Mouse (Mus musculus) stomach, embryonic 16.5 days (tissue): ENCODE measurements around the gene Psg20. TPM values are rescaled to one million over a fixed set of nuclear protein-coding genes. Genes with fewer than 3 reads are reported as not detected.
"Not testable (repeated sequence)": the region's sequence is repeated elsewhere in the genome, so short reads cannot be mapped to it uniquely, and the experiment has no call there.

Source experiments
- ATAC-seq: fragments of 200-750 bp; cut with Nextera tagmentation; 2 replicates; pipeline ENCODE4 v1.8.0; 2017; ENCODE audit warnings: moderate number of reproducible peaks, moderate TSS enrichment; ENCODE audit not compliant: insufficient read depth, low FRiP score
- H3K27ac ChIP-seq: fragments of 300-500 bp; sonication (generic); 2 replicates; pipeline ENCODE4 v1.5.1; 2014; ENCODE audit warnings: low read length
- H3K27me3 ChIP-seq: fragments of 300-500 bp; sonication (generic); 2 replicates; pipeline ENCODE4 v1.6.1; 2014; ENCODE audit warnings: low read length, control low read depth, mixed read lengths; ENCODE audit not compliant: control insufficient read depth, insufficient read depth
- H3K36me3 ChIP-seq: fragments of 300-500 bp; sonication (generic); 2 replicates; pipeline ENCODE4 v1.6.1; 2014; ENCODE audit warnings: low read length; ENCODE audit not compliant: control insufficient read depth, insufficient read depth
- H3K4me1 ChIP-seq: fragments of 300-500 bp; sonication (generic); 2 replicates; pipeline ENCODE4 v1.6.1; 2014; ENCODE audit warnings: low read length, control low read depth, mixed read lengths; ENCODE audit not compliant: control insufficient read depth, insufficient read depth
- H3K4me2 ChIP-seq: fragments of 300-500 bp; sonication (generic); 2 replicates; pipeline ENCODE4 v1.6.1; 2014; ENCODE audit warnings: low read depth, low read length, mixed read lengths
- H3K4me3 ChIP-seq: fragments of 300-500 bp; sonication (generic); replicated peaks from 2 replicates; pipeline ENCODE4 v1.5.1; 2014; ENCODE audit warnings: mild to moderate bottlenecking, low read length
- H3K9ac ChIP-seq: fragments of 300-500 bp; sonication (generic); 2 replicates; pipeline ENCODE4 v1.6.1; 2014; ENCODE audit warnings: low read length
- H3K9me3 ChIP-seq: fragments of 300-500 bp; sonication (generic); replicated peaks from 2 replicates; pipeline ENCODE4 v1.6.1; 2016; ENCODE audit warnings: low read length, control low read depth; ENCODE audit not compliant: control insufficient read depth
- WGBS: fragments of 180-500 bp; shearing (Covaris S2); extraction: QIAGEN DNeasy Blood & Tissue Kit; methylation state at CpG from one replicate; pipeline ENCODE4 v1.1.7; 2014; 5-methylcytosine and 5-hydroxymethylcytosine counted together
- polyA plus RNA-seq: library from polyadenylated mRNA; unstranded; fragments of >200 nt; fragmentation: Nextera tagmentation; extraction: Ambion mirVana; gene quantifications from 2 replicates; pipeline ENCODE4 v1.2.1, GENCODE M21; 2015

The Psg20 gene
- polyA plus RNA-seq, 1 experiment from 2014 or later: not detected

DNA sequence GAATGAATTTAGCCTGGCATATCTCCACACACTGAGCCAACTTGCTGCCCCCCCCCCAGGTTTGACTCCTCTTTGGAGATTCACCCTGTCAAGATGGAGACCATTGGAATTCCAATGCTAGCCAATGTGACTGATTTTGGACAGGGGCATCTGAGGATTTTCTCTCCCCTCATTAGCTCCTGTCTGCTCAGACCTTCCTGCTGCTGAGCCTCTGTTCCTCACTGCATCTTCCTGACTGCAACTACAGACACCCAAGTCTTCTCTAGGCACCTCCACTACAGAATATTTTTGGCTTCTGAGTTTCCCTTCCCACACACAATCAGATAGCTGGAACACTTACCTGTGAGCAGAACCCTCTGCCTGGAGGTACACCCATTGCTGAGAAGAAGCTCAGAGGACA, 399 bp downstream of the Psg20 start:
- Histone ChIP-seq H3K9me3 (no peaks in the 10 kb centered on the region), H3K9ac (no peak overlapping the region), H3K4me2 (no peak overlapping the region), H3K4me1 (no peaks in the 10 kb centered on the region), H3K27ac (no peak overlapping the region), H3K27me3 (no peaks in the 10 kb centered on the region), H3K36me3 (no peaks in the 10 kb centered on the region), H3K4me3 (no peak overlapping the region)
- ATAC-seq: no peak

DNA sequence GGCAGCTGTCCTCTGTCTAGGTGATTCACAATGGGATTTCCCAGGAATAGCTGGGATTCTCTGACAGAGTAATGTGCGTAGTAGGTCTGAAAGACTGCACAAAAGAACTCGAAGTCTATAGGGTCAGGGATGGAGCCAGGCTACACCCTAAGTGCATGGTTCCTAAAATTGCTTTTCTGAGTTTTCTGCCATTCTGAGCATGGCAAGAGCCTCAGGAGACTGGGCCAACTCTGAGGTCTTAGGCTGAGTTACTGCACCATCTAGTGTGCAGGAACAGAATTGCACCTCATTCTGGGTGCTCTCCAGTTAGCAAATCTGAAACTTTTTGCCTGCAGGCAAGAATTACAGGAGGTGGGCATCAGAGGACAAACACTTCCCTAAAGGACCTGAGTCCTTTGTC, 6.2 kb downstream of the Psg20 start:
- WGBS: 48% methylated on average over 2 of the region's 2 CpGs
- H3K4me3 ChIP-seq: no peak overlapping the region
- no peaks in the 10 kb centered on the region for H3K4me1 ChIP-seq
- H3K27ac ChIP-seq: no peak overlapping the region
- ATAC-seq: no peak
- H3K9ac ChIP-seq: no peak overlapping the region
- no peaks in the 10 kb centered on the region for H3K9me3 ChIP-seq
- no peaks in the 10 kb centered on the region for H3K27me3 ChIP-seq
- no peak overlapping the region for H3K4me2 ChIP-seq
- H3K36me3 ChIP-seq: no peaks in the 10 kb centered on the region

DNA sequence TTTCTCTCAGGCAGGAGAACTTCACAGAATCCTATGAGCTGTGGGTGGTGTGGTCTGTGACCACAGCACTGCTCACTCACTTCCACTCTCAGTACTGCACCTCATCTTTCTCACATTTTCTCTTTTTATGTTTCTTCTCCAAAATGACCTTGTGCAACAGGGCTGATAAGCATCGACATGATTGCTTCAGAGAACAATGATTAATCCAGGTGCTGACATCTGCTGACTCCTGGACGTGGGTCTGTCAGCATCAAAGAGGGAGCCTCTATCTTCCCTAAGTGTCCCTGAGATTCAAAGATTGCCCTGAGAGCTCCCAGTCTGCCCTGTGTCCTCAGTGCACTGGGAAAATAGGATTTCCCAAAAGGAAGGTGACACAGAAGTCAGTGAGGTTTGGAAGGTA, 29.4 kb downstream of the Psg20 start, which contains the start of gene Psg21:
Gene Psg21 (minus strand): TSS at position 101 of the 400 bp plus-strand sequence.
- H3K4me1 ChIP-seq, H3K4me3 ChIP-seq, H3K36me3 ChIP-seq, H3K27me3 ChIP-seq, H3K4me2 ChIP-seq, H3K9me3 ChIP-seq, ATAC-seq, H3K27ac ChIP-seq, H3K9ac ChIP-seq: not testable (repeated sequence)
- WGBS: 73% methylated on average over 1 of the region's 2 CpGs

DNA sequence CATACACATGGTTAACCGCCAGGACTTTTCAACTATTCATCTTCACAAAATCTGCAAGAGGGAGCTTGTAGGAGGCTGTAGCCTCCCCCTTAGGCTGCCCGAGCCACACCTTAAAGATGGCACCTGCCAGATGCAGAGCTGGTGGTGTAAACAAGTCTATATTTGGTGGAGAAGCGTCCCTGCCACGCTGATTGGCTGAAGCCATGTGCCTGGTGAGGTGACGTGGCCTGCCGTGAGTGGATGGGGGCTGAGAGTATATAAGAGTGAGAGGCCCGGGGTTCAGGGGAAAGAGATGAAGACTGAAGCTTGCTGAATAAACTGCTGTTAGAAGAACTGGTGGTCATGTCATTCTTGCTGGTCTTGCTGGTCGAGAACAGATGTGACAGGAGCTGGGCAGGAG, 59.1 kb downstream of the Psg20 start:
- not testable (repeated sequence) for H3K36me3 ChIP-seq, H3K9ac ChIP-seq

More for the DNA sequence above, 59.1 kb downstream of the Psg20 start:
- H3K4me1 ChIP-seq, H3K4me3 ChIP-seq, ATAC-seq, H3K27me3 ChIP-seq, H3K9me3 ChIP-seq, H3K27ac ChIP-seq, H3K4me2 ChIP-seq: not testable (repeated sequence)
- 74% methylated on average over 8 of the region's 8 CpGs for WGBS

Other genes with a start within 250 kb of the Psg20 start
- gene Psg26, start 202.0 kb downstream of the Psg20 start, polyA plus RNA-seq: not detected in 2 replicates
- gene Psg25, start 153.9 kb downstream of the Psg20 start, polyA plus RNA-seq: not detected in 2 replicates
- not detected in 2 replicates for gene Psg27, start 118.9 kb downstream of the Psg20 start, polyA plus RNA-seq
- not detected in 2 replicates for gene Psg23, start 69.7 kb downstream of the Psg20 start, polyA plus RNA-seq
- not detected in 2 replicates for gene Psg21, start 29.5 kb downstream of the Psg20 start, polyA plus RNA-seq
- gene Psg22, start 31.9 kb upstream of the Psg20 start, polyA plus RNA-seq: not detected in 2 replicates
- not detected in 2 replicates for gene Psg19, start 112.3 kb upstream of the Psg20 start, polyA plus RNA-seq
- 0.10 TPM in 1 of 2 replicates, not detected in the other for gene Psg17, start 135.4 kb upstream of the Psg20 start, polyA plus RNA-seq
- 1.3 and 2.1 TPM in 2 replicates for gene Mill2, start 153.8 kb upstream of the Psg20 start, polyA plus RNA-seq
- gene Pglyrp1, start 185.1 kb upstream of the Psg20 start, polyA plus RNA-seq: 119 and 175 TPM in 2 replicates
- 16.7 and 21.2 TPM in 2 replicates for gene Ccdc61, start 224.2 kb upstream of the Psg20 start, polyA plus RNA-seq
- 0.39 and 0.62 TPM in 2 replicates for gene Nova2, start 239.7 kb upstream of the Psg20 start, polyA plus RNA-seq